16 mouse cellular contexts compared by ENCODE assay signal in genomic region chrX:162963840-162964239, GRCm38 (mm10). TPM values are rescaled to one million over a fixed set of nuclear protein-coding genes. Genes with fewer than 3 reads are reported as not detected.
"Had no signal": no experiment of that assay in that cellular context is flagged by ENCODE, and none has a peak within 500 bp of the region (broad histone marks: within the 10 kb centered on the region; RNA-seq: fewer than 3 reads in every experiment).

No protein-coding gene starts in this region.

- ATAC-seq: hindbrain, embryonic 16.5 days; inflammation-experienced regulatory T-cells, adult 6 months; midbrain, embryonic 13.5 days had no signal

- H3K27ac ChIP-seq: limb, embryonic 12.5 days; liver, embryonic 13.5 days; midbrain, embryonic 13.5 days had no signal

- H3K4me3 ChIP-seq: limb, embryonic 12.5 days; liver, embryonic 13.5 days; midbrain, embryonic 13.5 days; myocyte had no signal

- DNase-seq: liver; liver, embryonic 13.5 days; liver, postnatal 0 days; thymus, postnatal 36 days had no signal

- H3K4me1 ChIP-seq: limb, embryonic 12.5 days; liver, embryonic 13.5 days; midbrain, embryonic 13.5 days had no signal

- H3K36me3 ChIP-seq: limb, embryonic 12.5 days; liver, embryonic 13.5 days; midbrain, embryonic 13.5 days had no signal

- H3K27me3 ChIP-seq: liver, embryonic 13.5 days had no signal

RNA-seq across cellular contexts. Expression of gene S100g, which starts 0.6 kb away (rescaled TPM):
- total RNA-seq: layer of hippocampus, postnatal 25 days; left cerebral cortex, adult 8-10 months; left cerebral cortex, postnatal 25 days; megakaryocyte progenitor cell, adult 5-6 weeks; neutrophil, adult 5-6 weeks had no signal
- polyA plus RNA-seq: limb, embryonic 12.5 days; midbrain, embryonic 13.5 days; myocyte; neural tube, embryonic 11.5 days; spleen, adult 2 months had no signal
